Mouse (Mus musculus): ENCODE data around the gene Stx3.

- TF ChIP-seq MAFK (IDR thresholded peaks at IDR 0.05; ENCODE audit: insufficient read depth, low read depth, low read length) (no peak), ZNF384 (IDR thresholded peaks at IDR 0.05; ENCODE audit: low read depth, low read length) (no peak)
Observed at GRCm38 (mm10) chr19:11814742-11815333, 4.4 kb downstream of the Stx3 start.
